Mouse (Mus musculus) CH12.LX (cell line): Measurements from ENCODE around the gene Tbl3.

Experiments used
- BHLHE40 ChIP-seq: IDR thresholded peaks from 2 replicates; pipeline ENCODE4 v1.6.1; 2011; ENCODE audit warnings: mild to moderate bottlenecking, low read depth, low read length, improper control_type of control experiment
- CHD2 ChIP-seq: IDR thresholded peaks from 2 replicates; pipeline ENCODE4 v1.6.1; 2011; ENCODE audit warnings: low read length, improper control_type of control experiment
- CTCF ChIP-seq, 2 experiments: IDR thresholded peaks in 1 of 2; conservative IDR thresholded peaks in 1 of 2; 2 replicates each; pipeline ENCODE4 v1.5.1; 2011 to 2012; ENCODE audit warnings: low read depth in 2 of 2, low read length in 2 of 2, improper control_type of control experiment in 1 of 2, inconsistent platforms in 1 of 2, mild to moderate bottlenecking in 1 of 2, moderate library complexity in 1 of 2
- EP300 ChIP-seq: IDR thresholded peaks from 2 replicates; pipeline ENCODE4 v1.6.1; 2011; ENCODE audit warnings: low read length, improper control_type of control experiment
- GABPA ChIP-seq: IDR thresholded peaks from 2 replicates; pipeline ENCODE4 v1.6.1; 2012; ENCODE audit warnings: low read depth, low read length, improper control_type of control experiment, inconsistent platforms; ENCODE audit not compliant: insufficient replicate concordance
- MAFK ChIP-seq: IDR thresholded peaks from 2 replicates; pipeline ENCODE4 v1.6.1; 2011; ENCODE audit warnings: low read length, improper control_type of control experiment; ENCODE audit not compliant: insufficient replicate concordance
- MAZ ChIP-seq: IDR thresholded peaks from 2 replicates; pipeline ENCODE4 v1.6.1; 2012; ENCODE audit warnings: low read depth, mild to moderate bottlenecking, inconsistent platforms, low read length, improper control_type of control experiment, moderate library complexity
- MEF2A ChIP-seq: IDR thresholded peaks from 2 replicates; pipeline ENCODE4 v1.6.1; 2014; ENCODE audit warnings: low read depth, mild to moderate bottlenecking, inconsistent platforms, low read length, improper control_type of control experiment, borderline replicate concordance
- NRF1 ChIP-seq: IDR thresholded peaks from 2 replicates; pipeline ENCODE4 v1.6.1; 2014; ENCODE audit warnings: low read depth, mild to moderate bottlenecking, inconsistent platforms, low read length, improper control_type of control experiment, moderate library complexity
- POLR2A ChIP-seq: IDR thresholded peaks from 2 replicates; pipeline ENCODE4 v1.6.1; 2011; ENCODE audit warnings: low read depth, mild to moderate bottlenecking, improper control_type of control experiment, low read length
- SIN3A ChIP-seq: IDR thresholded peaks from 2 replicates; pipeline ENCODE4 v1.6.1; 2012; ENCODE audit warnings: low read length, improper control_type of control experiment, inconsistent platforms
- USF1 ChIP-seq: IDR thresholded peaks from 2 replicates; pipeline ENCODE4 v1.6.1; 2014; ENCODE audit warnings: low read depth, mild to moderate bottlenecking, inconsistent platforms, low read length, improper control_type of control experiment

- TF ChIP-seq CTCF (conservative IDR thresholded peaks at IDR 0.05 in 1 of 2, IDR thresholded peaks at IDR 0.05 in 1 of 2; ENCODE audit: low read depth in 2 of 2, low read length in 2 of 2): peak; percentile 90 to 92
- no peak for TF ChIP-seq EP300
- no peak for TF ChIP-seq MAZ
- no peak for TF ChIP-seq GABPA
- no peak for TF ChIP-seq MAFK
- TF ChIP-seq USF1: no peak
- TF ChIP-seq BHLHE40: 0 out of 2 replicates have a peak, but pooled peaks have one; percentile 27
- TF ChIP-seq SIN3A: peak; percentile 71
- TF ChIP-seq NRF1: peak; percentile 99
- TF ChIP-seq CHD2: no peak
- TF ChIP-seq MEF2A: peak; percentile 67
- TF ChIP-seq POLR2A: peak; percentile 90
These were observed 16.7 kb upstream of the Tbl3 start, which contains the start of gene Ndufb10 for GRCm38 (mm10) chr17:24724184-24724583.
